Mouse (Mus musculus) right cerebral cortex, postnatal 14 days (tissue): ENCODE measurements around the gene Rasl11b.

ENCODE experiments used
- DNase-seq: peaks from one replicate; pipeline ENCODE4 v3.0.0; 2022

The Rasl11b gene

DNA sequence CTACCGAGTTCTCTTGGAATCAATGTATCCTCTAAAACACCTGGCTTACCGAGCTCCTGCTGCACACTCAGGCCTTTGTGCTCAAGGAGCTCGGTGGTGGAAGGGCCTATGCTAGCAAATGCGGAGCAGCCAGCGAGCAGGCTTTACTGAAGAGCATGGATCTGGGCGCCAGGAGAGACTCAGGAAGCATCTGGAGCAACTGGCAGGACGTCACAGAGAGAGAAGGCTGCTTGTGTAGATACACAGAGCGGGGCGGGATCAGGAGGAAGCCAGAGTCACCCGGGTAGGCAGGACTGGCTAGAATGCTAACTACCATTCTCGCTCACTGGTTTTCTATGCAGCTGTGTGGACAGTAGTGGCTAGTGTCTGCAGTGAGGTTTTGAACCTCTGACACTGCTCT lies 16.3 kb downstream of the Rasl11b start:
- no peak for DNase-seq

DNA sequence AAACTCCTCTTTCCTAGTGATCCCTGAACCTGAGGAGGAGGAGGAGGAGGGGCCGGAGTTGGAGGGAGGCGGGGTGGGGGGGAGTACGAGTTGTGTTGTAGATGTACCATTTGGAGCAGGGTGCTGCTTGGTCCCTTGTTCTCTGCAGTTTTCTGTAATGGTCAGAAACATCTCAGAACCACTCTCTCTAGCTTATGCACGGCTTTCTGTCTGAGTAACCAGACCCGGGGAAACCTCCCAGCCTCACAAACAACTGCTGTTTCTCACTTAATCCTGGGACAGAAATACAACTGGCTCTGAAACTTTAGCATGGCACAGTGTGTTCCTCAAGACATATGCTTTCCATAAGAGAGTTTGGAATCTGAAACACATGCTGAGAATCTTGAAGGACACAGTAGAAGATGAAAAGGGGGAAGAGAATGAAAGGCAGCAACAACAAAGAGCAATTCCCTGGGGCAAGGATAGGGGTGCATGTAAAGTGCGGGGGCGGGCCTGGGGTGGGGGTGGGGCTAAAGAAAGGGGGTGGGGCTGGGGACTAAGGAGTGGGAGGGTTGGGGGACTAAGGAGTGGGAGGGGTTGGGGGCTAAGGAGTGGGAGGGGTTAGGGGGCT lies 19.5 kb downstream of the Rasl11b start:
- DNase-seq, result no peak

DNA sequence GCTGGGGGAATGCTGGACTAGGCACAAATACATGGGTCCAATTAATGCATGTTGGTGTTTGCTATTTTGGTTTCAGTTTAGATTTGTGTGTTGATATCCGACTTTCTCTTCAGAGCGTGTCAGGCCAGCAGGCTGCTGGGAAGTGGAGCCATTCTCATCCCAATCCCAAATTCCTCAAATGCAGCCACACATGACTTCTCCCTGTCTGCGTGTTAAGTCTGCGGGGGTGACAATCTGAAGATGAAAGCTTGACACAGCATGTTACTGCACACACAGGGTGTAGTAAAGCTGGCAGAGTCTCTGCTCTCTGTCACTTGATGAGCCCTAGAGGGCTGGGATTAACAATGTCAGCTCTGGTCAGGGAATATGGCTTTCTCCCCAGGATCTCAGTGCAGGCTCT lies 20.0 kb downstream of the Rasl11b start:
- no peak for DNase-seq

DNA sequence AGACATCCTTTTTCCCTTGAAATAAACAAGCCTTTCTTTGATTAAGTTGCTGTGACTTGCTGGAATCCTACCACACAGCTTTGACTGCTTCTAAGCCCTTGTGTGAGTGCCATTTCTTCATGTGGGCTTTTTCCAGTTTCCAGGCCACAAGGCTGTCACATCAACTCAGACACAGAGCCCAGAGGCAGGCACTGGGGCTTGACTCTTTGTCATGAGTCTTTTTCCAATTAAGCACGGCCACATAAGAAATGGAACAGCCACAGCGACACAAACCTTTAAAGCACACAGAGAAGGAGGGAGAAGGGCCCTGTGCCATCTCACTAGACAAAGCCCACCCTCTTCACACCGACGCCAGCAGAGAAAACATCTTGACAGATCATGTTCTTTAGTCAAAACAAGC lies 23.4 kb downstream of the Rasl11b start:
- no peak for DNase-seq

DNA sequence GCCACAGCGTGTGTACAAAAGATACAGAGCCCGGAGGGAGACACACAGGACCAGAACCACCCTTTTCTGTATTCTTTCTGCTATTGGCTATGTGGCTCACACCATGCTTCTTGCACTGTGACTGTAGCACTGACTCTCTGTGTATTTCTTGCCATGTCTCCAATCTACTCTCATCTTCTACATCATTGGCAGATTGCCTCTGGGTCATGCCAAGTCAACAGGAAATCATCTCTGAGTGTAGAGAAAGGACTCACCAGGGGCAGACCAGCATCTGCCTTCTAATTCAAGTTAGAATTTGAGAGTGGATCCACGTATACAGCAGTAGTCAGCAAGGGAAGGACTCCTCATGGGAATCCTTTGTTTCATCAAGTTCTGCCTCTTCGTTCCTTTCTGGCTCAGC lies 27.5 kb downstream of the Rasl11b start:
- DNase-seq, result no peak

DNA sequence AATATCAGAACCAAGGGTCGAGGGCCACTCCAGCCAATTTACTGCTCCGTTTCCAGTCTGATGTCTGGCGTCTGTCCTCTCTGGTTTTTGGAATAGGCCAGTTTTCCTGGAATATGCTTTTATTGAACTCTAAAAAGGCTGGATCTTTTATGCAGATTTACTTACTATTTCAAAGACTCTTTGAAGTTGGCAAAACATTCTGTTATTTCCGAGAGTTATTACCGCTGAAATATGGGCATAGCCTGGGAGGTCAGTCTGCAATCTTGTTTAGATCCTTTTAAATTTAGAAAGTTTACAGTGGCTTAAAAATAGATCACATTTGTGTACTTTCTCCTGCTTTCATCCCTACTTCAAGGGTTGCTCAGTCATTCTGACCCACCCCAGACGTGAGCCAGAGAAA lies 29.4 kb downstream of the Rasl11b start:
- no peak for DNase-seq

DNA sequence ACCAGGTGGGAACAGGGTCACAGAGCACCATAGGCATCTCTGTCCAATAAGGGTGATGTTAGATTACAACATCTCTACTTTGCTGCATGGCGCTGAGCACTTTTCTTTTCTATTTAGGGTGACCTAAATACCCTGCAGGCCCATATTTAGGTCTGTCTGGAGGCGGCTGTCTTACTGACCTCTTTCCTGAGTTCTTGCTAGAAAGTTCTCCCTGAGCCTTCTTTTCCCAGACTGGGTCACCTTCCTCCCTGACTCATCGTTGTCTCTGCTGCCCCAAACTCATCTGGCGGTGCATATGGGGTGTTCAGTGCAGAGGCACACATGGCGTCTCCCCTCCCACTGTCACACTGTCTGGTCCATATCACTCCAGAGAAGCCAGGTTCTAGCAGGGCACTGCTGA lies 31.1 kb downstream of the Rasl11b start:
- no peak for DNase-seq

DNA sequence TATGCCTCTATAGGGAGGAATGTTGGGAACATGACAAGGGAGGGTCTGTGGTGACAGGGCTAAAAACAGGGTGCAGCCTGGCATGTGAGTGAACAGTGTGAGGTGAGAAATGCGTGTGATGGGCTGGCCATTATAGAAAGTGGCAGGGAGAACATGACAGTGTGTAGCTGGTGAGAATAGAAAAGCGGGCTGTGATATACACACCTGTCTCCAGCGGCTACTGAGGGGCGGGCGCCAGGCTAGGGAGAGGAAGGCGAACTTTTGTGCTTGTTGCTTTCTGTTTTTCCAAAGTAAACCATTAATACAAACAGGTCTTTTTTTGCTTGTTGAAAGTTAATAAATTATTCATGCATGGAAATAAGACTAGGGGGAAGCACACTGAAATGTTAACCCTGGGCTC lies 32.3 kb downstream of the Rasl11b start:
- DNase-seq, result no peak

DNA sequence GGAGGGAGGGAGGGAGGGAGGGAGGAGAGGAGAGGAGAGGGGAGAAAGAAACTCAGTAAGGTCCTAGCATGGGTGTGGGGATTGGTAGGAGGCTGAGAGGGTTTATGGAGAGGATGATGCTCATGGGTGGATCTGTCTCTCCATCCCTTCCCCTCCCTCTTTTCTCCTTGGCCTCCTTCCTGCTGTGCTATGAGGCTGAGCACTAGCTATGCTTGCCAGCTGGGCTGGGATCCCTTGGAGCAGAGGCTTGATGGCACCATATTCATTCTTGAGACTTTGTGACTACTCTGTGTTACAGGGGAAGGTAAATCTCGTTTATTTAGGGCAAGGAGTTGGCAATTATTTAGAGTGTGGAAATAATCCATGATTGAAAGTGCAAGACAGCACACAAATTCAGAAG lies 33.9 kb downstream of the Rasl11b start:
- DNase-seq, result no peak

DNA sequence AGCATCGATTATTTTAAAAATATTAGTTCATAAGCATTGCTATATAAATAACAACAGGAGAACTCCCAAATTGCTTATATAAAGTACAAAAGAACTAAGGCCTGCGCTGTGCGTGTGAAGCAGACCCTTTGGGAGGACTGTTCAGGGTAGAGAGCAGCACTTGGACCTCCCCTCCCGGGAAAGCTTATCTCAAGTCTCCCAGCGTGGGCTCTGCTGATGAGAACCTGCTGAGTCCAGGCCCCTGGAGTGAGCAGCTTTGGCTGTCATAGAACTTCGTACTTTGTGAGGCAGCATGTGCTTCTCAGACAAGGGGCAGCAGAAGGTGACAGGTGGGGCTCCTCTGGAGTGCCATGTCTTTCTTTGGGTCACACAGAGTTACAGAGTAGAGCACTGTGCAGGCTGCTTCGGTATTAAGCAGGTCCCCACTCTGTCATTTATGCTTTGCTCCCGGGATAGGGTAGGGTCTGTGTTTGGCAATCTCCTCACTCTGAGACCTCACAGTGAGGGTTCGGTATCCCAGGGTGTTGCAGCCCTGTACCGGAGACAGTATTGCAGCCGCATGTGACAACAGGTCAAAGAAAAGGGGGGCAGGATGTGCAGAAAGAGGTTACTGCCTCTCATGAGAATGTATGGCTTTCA lies 34.8 kb downstream of the Rasl11b start:
- no peak for DNase-seq

DNA sequence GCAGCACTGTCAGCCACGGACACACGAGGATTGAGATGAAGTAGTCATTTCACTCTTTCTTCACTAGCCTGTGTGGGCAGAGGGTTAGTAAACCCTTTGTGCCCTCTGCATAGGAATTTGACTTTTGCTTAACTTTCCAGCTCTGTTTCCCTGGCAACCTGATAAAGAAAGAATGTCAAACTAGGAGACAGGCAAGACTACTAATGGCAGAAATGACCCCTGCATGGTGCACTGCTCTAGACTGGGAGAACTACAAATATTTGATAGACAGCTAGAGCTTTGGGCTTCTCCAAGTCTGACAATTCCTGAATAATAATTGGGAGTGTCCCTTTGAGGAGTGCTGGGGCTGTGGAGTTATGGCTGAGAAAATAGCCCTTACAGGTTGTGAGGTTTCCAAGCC lies 35.4 kb downstream of the Rasl11b start:
- no peak for DNase-seq

DNA sequence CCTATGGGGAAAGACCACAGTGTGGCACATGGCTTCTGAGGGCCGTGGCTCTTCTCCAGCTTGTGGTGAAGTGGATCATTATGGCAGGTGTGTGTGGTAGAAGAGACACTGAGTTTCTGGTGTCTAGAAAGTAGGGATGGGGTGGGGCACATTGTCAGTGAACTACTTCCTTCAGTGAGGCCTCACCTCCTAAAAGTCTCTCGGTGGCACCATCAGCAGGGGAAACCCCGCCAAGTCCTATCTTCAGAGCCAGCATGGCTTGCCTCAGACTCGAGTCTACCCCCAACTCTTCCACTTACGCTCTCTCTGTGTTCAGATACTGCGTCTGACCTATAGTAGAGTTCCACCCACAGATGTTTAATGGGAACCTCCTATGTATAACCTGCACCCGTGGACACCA lies 38.7 kb downstream of the Rasl11b start:
- DNase-seq, result no peak

DNA sequence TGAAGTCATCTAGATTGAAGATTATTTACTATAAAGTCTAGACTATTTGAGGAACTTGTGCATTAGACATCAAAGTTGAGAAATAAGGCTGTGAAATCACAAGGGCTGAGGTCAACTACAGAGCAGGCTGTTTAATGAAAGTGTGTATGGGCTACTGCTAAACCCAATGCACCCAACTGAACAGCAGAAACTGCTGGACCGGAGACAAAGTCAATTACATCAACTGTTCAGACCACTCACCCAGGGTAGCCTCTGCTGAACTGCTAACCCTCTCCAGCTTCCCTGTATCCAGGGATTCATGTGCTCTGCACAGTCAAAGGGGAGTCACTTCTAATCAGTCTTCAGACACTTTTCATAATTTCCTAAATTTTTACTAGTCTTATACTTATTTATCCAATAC lies 44.3 kb downstream of the Rasl11b start:
- DNase-seq, result no peak

DNA sequence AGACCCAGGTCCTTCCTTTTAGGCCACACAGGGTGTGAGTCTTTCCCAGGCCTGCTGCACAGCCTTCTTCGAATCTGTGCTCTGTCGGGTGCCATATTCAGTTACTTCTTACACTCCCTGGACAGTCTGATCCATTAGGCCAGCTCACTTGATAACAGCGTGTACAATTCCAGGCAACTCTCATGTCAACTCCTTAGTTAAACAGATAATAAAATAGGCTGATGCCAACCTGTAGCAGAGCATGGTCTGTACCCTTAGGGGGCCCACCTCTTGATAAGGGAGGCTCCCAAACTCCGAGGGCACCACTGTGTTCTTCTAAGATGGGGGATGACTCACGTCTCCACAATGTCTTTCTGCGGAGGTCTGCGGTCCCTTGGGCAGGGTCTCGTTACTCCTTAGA lies 45.2 kb downstream of the Rasl11b start:
- no peak for DNase-seq

DNA sequence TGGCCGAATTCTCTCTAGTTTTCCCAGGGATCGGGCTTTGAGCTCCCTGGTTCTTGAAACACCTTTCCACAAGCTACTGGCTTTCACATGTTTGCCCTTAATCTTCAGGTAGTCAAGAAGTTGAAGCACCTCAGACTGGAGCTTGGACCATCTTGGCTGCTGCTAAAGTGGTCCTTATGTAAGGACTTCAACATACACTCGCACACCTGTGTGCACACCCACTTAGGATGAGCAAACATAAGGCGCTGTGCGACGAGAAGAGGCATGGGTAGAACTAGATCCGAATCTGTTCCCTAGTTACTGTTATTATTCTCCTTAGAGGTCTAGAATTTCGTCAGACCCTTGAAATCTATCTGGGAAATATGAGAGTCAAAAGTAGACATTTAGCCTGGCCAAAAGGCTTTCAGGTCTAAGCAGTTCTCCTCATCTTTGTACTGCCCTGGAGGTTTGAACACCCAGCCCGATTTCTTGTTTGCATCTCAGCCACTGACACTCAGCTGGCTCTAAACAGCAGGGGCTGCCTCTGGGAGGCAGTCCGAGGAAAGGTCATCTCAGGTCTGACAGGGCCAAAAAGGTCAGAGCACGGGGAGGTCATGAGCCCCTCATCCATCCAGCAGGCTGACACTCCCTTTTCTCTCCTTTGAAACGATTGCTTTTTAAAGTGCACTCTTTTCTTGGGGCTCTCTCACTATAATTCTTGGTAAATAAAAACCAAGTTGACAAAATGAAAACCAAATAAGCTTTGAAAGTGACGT lies 46.0 kb downstream of the Rasl11b start:
- DNase-seq, result no peak

DNA sequence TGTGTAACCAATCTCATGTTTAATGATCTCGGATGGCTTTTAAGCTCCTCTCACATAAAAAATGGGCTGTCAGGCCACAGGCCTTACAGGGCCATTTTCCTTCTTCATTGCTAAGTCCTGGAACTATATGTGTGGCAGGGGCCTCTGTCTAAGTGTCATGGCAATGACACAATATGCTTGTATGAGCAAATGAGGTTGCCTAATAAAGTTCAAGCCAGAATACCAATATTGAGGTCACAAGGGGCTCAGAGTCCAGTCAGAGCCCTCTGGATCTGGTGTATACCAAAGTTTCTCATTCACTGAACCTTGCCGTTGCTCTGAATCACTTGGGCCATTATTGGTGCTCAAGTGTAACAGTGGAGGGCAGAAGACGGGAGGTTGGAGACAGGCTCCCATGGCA lies 47.6 kb downstream of the Rasl11b start:
- no peak for DNase-seq

DNA sequence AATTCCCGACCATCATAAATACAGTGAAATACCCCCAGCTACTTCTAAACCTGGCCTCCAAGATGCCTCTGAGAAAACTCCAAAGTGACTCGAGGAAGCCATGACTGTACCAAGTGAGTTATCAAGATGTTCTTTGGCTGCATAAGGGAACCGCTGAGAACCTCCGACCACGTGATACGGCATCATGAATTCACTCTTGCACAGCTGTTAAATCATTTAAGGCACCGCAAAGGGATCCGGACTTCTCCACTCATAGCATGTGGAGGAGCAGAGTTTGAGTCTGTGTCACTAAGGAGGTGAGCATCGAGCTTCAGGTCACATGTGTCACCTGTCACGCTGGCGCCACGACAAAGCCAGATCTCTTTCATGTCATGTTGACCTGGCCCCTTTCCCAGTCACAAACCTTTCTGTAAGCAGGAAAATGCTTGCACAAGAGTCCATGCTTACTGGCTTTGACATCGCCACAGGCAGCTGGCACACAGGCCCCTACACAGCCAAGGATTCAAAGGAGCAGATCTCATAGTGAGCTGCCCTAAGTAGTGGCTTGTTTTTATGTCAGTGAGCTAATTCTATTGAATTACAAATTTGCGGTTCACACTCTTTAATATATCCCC lies 49.4 kb downstream of the Rasl11b start:
- no peak for DNase-seq

DNA sequence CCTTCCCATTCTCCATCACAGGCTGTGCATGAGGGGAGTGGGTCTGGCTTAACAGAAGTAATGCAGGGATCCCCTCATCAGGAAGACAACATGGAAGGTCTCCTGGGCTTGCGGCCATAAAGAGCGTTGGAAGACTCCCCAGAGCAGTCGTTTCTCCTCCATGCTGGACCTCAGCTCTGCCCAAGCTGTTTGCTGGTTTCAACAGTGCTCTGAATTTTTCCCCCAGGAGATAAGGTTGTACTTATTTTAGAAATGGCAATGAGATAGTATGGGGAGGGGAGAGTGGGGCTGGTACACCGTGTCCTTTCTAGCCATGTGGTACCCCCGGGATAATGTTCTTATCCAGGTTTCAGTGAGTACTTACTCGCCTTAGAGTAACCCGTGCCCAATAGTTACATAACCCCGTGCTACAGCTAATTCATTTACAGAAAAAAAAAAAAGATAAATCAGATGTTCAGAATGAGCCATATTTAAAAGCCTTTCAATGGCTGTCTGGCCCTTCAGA lies 50.6 kb downstream of the Rasl11b start:
- no peak for DNase-seq

DNA sequence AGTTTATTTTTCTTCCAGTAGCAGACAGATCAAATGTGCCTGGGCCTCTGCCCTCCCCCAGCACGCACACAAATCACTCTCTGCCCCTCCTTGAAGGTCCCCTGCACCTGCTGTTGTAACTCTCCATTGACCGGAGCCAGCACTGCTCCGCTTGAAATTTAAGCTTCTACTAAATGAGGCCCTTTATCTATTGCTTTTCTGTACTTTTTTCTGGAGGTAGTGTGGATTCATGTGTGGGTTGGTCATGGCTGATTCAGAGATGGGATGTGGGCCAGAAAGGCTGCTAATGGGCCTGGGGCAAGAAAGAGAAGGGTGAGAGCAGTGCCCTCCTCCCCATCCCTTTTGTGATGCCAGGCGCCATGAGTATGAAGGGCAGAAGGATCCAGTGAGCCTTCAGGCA lies 51.4 kb downstream of the Rasl11b start:
- DNase-seq, result no peak

DNA sequence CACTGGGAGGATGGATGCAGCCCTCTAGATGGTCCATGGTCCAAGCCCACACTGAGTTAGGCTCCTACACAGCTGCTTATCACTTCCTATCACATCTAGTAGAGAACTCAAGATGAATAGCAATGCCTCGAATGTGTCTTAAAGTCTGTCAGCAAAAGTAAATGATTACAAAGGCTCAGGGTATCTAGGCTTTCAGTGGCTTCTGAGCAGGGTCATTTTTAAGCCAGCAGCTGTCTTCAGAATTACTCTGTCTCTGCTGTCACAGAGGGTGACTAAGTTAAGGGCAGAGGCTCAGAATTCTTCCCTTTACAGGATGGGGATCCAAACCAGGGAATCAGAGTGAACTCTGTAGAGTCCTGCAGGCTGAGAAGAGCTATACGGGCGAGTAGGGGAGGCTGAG lies 51.9 kb downstream of the Rasl11b start:
- no peak for DNase-seq
